Mouse (Mus musculus) ES-Bruce4 (cell line): Measurements from ENCODE around the gene Sh3gl3. TPM values are rescaled to one million over a fixed set of nuclear protein-coding genes. Genes with fewer than 3 reads are reported as not detected.

Source experiments
- H3K27ac ChIP-seq: 2 replicates; pipeline ENCODE4 v1.5.1; 2012; ENCODE audit warnings: low read length, inconsistent platforms; ENCODE audit not compliant: insufficient read depth
- H3K27me3 ChIP-seq: 2 replicates; pipeline ENCODE4 v1.6.1; 2012; ENCODE audit warnings: mild to moderate bottlenecking, low read length, inconsistent platforms; ENCODE audit not compliant: control insufficient read depth, poor library complexity, insufficient read depth, severe bottlenecking
- H3K36me3 ChIP-seq: 2 replicates; pipeline ENCODE4 v1.6.1; 2012; ENCODE audit warnings: inconsistent platforms, mild to moderate bottlenecking, low read length, moderate library complexity; ENCODE audit not compliant: control insufficient read depth, poor library complexity, insufficient read depth, severe bottlenecking
- H3K4me1 ChIP-seq: one replicate; pipeline ENCODE4 v1.8.1; 2011; ENCODE audit warnings: low read length; ENCODE audit not compliant: control insufficient read depth, insufficient read depth
- H3K4me3 ChIP-seq: 2 replicates; pipeline ENCODE4 v1.5.1; 2011; ENCODE audit warnings: low read depth, mild to moderate bottlenecking, low read length
- H3K9ac ChIP-seq: 2 replicates; pipeline ENCODE4 v1.6.1; 2012; ENCODE audit warnings: low read depth, mild to moderate bottlenecking, inconsistent platforms; ENCODE audit not compliant: poor library complexity, severe bottlenecking
- H3K9me3 ChIP-seq: replicated peaks from 2 replicates; pipeline ENCODE4 v1.6.1; 2012; ENCODE audit warnings: mild to moderate bottlenecking, low read length, inconsistent platforms; ENCODE audit not compliant: control insufficient read depth, poor library complexity, insufficient read depth, severe bottlenecking
- CTCF ChIP-seq: IDR thresholded peaks from one replicate; pipeline ENCODE4 v1.8.1; 2011; ENCODE audit warnings: low read depth, low read length
- EP300 ChIP-seq: IDR thresholded peaks from 2 replicates; pipeline ENCODE4 v1.6.1; 2011; ENCODE audit warnings: low read depth, low read length; ENCODE audit not compliant: insufficient read depth
- POLR2A ChIP-seq: IDR thresholded peaks from one replicate; pipeline ENCODE4 v1.8.1; 2011; ENCODE audit warnings: low read length; ENCODE audit not compliant: insufficient read depth
- polyA plus RNA-seq: library from polyadenylated mRNA; stranded (reverse); fragments of >200 nt; gene quantifications from 2 replicates; pipeline ENCODE4 v1.2.4, GENCODE M21; 2011; ENCODE audit warnings: low read depth; ENCODE audit not compliant: missing spikeins, insufficient read depth, insufficient read length

The Sh3gl3 gene
- polyA plus RNA-seq, 1 experiment = 20.9 TPM

GRCm38 (mm10) chr7:82233201-82233600, 59.6 kb downstream of the Sh3gl3 start:
- no peak overlapping the region for H3K9ac ChIP-seq
- H3K4me1 ChIP-seq = peaks cover 11% of the 10 kb centered on the region
- no peaks in the 10 kb centered on the region for H3K9me3 ChIP-seq
- peak overlapping the region; percentile 18 for H3K4me3 ChIP-seq
- TF ChIP-seq CTCF (no peak), POLR2A (no peak), EP300 (no peak; the same call in 1 of the 2 replicates)
- peak overlapping the region; percentile 86 for H3K27ac ChIP-seq
- H3K27me3 ChIP-seq = no peaks in the 10 kb centered on the region
- no peaks in the 10 kb centered on the region for H3K36me3 ChIP-seq

- peak overlapping the region; percentile 33 for H3K4me3 ChIP-seq
- peaks cover 10% of the 10 kb centered on the region for H3K4me1 ChIP-seq
- 0 out of 2 replicates have a peak, but pooled peaks cover 4% of the 10 kb centered on the region for H3K9me3 ChIP-seq
- no peaks in the 10 kb centered on the region for H3K36me3 ChIP-seq
- peak overlapping the region; percentile 2; the same call in 1 of the 2 replicates for H3K9ac ChIP-seq
- no peaks in the 10 kb centered on the region for H3K27me3 ChIP-seq
- peak overlapping the region; percentile 86 for H3K27ac ChIP-seq
- TF ChIP-seq CTCF = no peak
Observed at GRCm38 (mm10) chr7:82234010-82234897, 60.6 kb downstream of the Sh3gl3 start.

- H3K27ac ChIP-seq = peak overlapping the region; percentile 86
- H3K4me3 ChIP-seq = peak overlapping the region; percentile 33
- H3K4me1 ChIP-seq = peaks cover 13% of the 10 kb centered on the region
- TF ChIP-seq POLR2A (no peak), CTCF (no peak), EP300 (no peak)
- H3K36me3 ChIP-seq = no peaks in the 10 kb centered on the region
- no peaks in the 10 kb centered on the region for H3K27me3 ChIP-seq
- 0 out of 2 replicates have a peak, but pooled peaks cover 4% of the 10 kb centered on the region for H3K9me3 ChIP-seq
- H3K9ac ChIP-seq = peak overlapping the region; percentile 35; the same call in 1 of the 2 replicates
Observed at GRCm38 (mm10) chr7:82234898-82235290, 61.3 kb downstream of the Sh3gl3 start.

GRCm38 (mm10) chr7:82235486-82235885, 61.8 kb downstream of the Sh3gl3 start:
- peak overlapping the region; percentile 85 for H3K27ac ChIP-seq
- H3K4me1 ChIP-seq = peaks cover 13% of the 10 kb centered on the region
- H3K36me3 ChIP-seq = no peaks in the 10 kb centered on the region
- TF ChIP-seq POLR2A = no peak
- TF ChIP-seq CTCF = no peak
- no peak for TF ChIP-seq EP300
- 0 out of 2 replicates have a peak, but pooled peaks cover 4% of the 10 kb centered on the region for H3K9me3 ChIP-seq
- H3K9ac ChIP-seq = 0 out of 2 replicates have a peak overlapping the region, but pooled peaks have one; percentile 35
- no peak overlapping the region for H3K4me3 ChIP-seq
- H3K27me3 ChIP-seq = no peaks in the 10 kb centered on the region

GRCm38 (mm10) chr7:82236152-82236898, 62.7 kb downstream of the Sh3gl3 start:
- H3K36me3 ChIP-seq = no peaks in the 10 kb centered on the region

More at GRCm38 (mm10) chr7:82236152-82236898, 62.7 kb downstream of the Sh3gl3 start:
- H3K4me1 ChIP-seq = peaks cover 10% of the 10 kb centered on the region
- H3K27me3 ChIP-seq = no peaks in the 10 kb centered on the region
- 0 out of 2 replicates have a peak, but pooled peaks cover 4% of the 10 kb centered on the region for H3K9me3 ChIP-seq
- no peak overlapping the region for H3K9ac ChIP-seq
- no peak overlapping the region for H3K4me3 ChIP-seq
- H3K27ac ChIP-seq = peak overlapping the region; percentile 78
- TF ChIP-seq EP300 (peak; percentile 83), POLR2A (no peak)
